Mouse (Mus musculus) cerebellum, adult 2 months (tissue): ENCODE measurements at regions not wholly inside any gene's neighbourhood (a gene's known extent, or its start where the extent isn't known, plus 50 kb on each side); places are given as distances from the start of the nearest gene placed in this dataset.

Experiments used
- DNase-seq, 2 experiments: peaks; one replicate each; pipeline ENCODE4 v3.0.0; 2021
- H3K27ac ChIP-seq: fragments of 200-500 bp; 2 replicates; pipeline ENCODE4 v1.5.1; 2012; ENCODE audit warnings: low read length, control low read depth, inconsistent platforms; ENCODE audit not compliant: insufficient read depth
- H3K27me3 ChIP-seq: fragments of 200-500 bp; 2 replicates; pipeline ENCODE4 v1.6.1; 2012; ENCODE audit warnings: inconsistent platforms, mild to moderate bottlenecking, low read length, moderate library complexity; ENCODE audit not compliant: control insufficient read depth, insufficient read depth
- H3K4me1 ChIP-seq: fragments of 200-500 bp; 2 replicates; pipeline ENCODE4 v1.6.1; 2011; ENCODE audit warnings: low read length; ENCODE audit not compliant: control insufficient read depth, insufficient read depth
- H3K4me3 ChIP-seq: fragments of 200-500 bp; replicated peaks from 2 replicates; pipeline ENCODE3; 2011; ENCODE audit warnings: mild to moderate bottlenecking, low read depth, low read length, control low read depth; ENCODE audit not compliant: insufficient read depth
- CTCF ChIP-seq: fragments of 200-500 bp; IDR thresholded peaks from 2 replicates; pipeline ENCODE4 v1.5.1; 2011; ENCODE audit warnings: low read depth, mild to moderate bottlenecking, control low read depth, low read length, moderate library complexity, borderline replicate concordance; ENCODE audit not compliant: insufficient read depth
- POLR2A ChIP-seq: fragments of 200-500 bp; IDR thresholded peaks from 2 replicates; pipeline ENCODE4 v1.6.1; 2011; ENCODE audit warnings: low read length, control low read depth, borderline replicate concordance; ENCODE audit not compliant: insufficient read depth
- WGBS: fragments of 180-500 bp; shearing (Covaris S2); methylation state at CpG from one replicate; pipeline ENCODE4 v1.1.7; 2018; 5-methylcytosine and 5-hydroxymethylcytosine counted together

- no peak overlapping the region for H3K4me3 ChIP-seq
- DNase-seq = no peak
- H3K27me3 ChIP-seq = no peaks in the 10 kb centered on the region
- H3K4me1 ChIP-seq = no peaks in the 10 kb centered on the region
- TF ChIP-seq CTCF (no peak), POLR2A (no peak)
- no peak overlapping the region for H3K27ac ChIP-seq
- 95% methylated on average over 3 of the region's 3 CpGs for WGBS
Observed at GRCm38 (mm10) chr8:78975034-78975433, 53.2 kb upstream of the Zfp827 start.
